Mouse (Mus musculus) spleen, adult 2 months (tissue): ENCODE results near the gene Etnk2. TPM values are rescaled to one million over a fixed set of nuclear protein-coding genes. Genes with fewer than 3 reads are reported as not detected.

ENCODE experiments used
- DNase-seq, 2 experiments: peaks; one replicate each; pipeline versions ENCODE4 v3.0.0 to v3.0.0-alpha.2; 2012 to 2021; ENCODE audit warnings: low spot score in 2 of 2, low read depth in 1 of 2
- H3K27ac ChIP-seq: fragments of 200-500 bp; 2 replicates; pipeline ENCODE4 v1.5.1; 2012; ENCODE audit warnings: low read length, inconsistent platforms; ENCODE audit not compliant: insufficient read depth
- H3K27me3 ChIP-seq: fragments of 200-500 bp; 2 replicates; pipeline ENCODE4 v1.6.1; 2012; ENCODE audit warnings: mild to moderate bottlenecking, moderate library complexity, low read length, inconsistent platforms; ENCODE audit not compliant: control insufficient read depth, insufficient read depth
- H3K36me3 ChIP-seq: fragments of 200-500 bp; 2 replicates; pipeline ENCODE4 v1.6.1; 2012; ENCODE audit warnings: mild to moderate bottlenecking, low read length, inconsistent platforms; ENCODE audit not compliant: control insufficient read depth, insufficient read depth
- H3K4me1 ChIP-seq: fragments of 200-500 bp; 2 replicates; pipeline ENCODE4 v1.6.1; 2011; ENCODE audit warnings: inconsistent platforms; ENCODE audit not compliant: control insufficient read depth, insufficient read depth, insufficient read length
- H3K4me3 ChIP-seq: fragments of 200-500 bp; 2 replicates; pipeline ENCODE4 v1.5.1; 2011; ENCODE audit warnings: mild to moderate bottlenecking, inconsistent platforms; ENCODE audit not compliant: insufficient read depth, insufficient read length; ENCODE audit errors: extremely low read depth
- CTCF ChIP-seq: fragments of 200-500 bp; IDR thresholded peaks from 2 replicates; pipeline ENCODE4 v1.5.1; 2011; ENCODE audit warnings: mild to moderate bottlenecking, inconsistent platforms; ENCODE audit not compliant: insufficient read depth, insufficient read length, insufficient replicate concordance; ENCODE audit errors: extremely low read depth
- POLR2A ChIP-seq: fragments of 200-500 bp; IDR thresholded peaks from 2 replicates; pipeline ENCODE4 v1.6.1; 2011; ENCODE audit warnings: low read depth, low read length, inconsistent platforms
- WGBS: fragments of 180-500 bp; shearing (Covaris S2); methylation state at CpG from one replicate; pipeline ENCODE4 v1.1.7; 2018; 5-methylcytosine and 5-hydroxymethylcytosine counted together
- polyA plus RNA-seq: library from polyadenylated mRNA; depleted of rRNA; stranded (reverse); fragments of >200 nt; gene quantifications from 2 replicates; pipeline ENCODE4 v1.2.3, GENCODE M21; 2012

Gene Etnk2
- polyA plus RNA-seq, 1 experiment: 0.20 TPM

- Histone ChIP-seq H3K4me1 (0 out of 2 replicates have a peak, but pooled peaks cover 3% of the 10 kb centered on the region), H3K36me3 (no peaks in the 10 kb centered on the region), H3K27me3 (no peaks in the 10 kb centered on the region), H3K27ac (no peak overlapping the region), H3K4me3 (no peak overlapping the region)
- peak in 1 of 2 experiments; percentile 27 for DNase-seq
- TF ChIP-seq POLR2A (no peak), CTCF (peak; percentile 16; the same call in 1 of the 2 replicates)
- WGBS: 61% methylated on average over 14 of the region's 14 CpGs
These were observed 17.1 kb downstream of the Etnk2 start for GRCm38 (mm10) chr1:133380347-133381065.

GRCm38 (mm10) chr1:133382008-133382407 is 18.6 kb downstream of the Etnk2 start:
- Histone ChIP-seq H3K27ac (no peak overlapping the region), H3K4me1 (peaks cover 7% of the 10 kb centered on the region; the same call in 1 of the 2 replicates), H3K27me3 (no peaks in the 10 kb centered on the region), H3K36me3 (no peaks in the 10 kb centered on the region), H3K4me3 (no peak overlapping the region)
- peak; percentile 95 for TF ChIP-seq CTCF
- TF ChIP-seq POLR2A: no peak
- WGBS: 12% methylated on average over 9 of the region's 9 CpGs
- DNase-seq: peak in 1 of 2 experiments; percentile 27

GRCm38 (mm10) chr1:133382552-133383155 is 19.3 kb downstream of the Etnk2 start:
- H3K4me1 ChIP-seq: peaks cover 7% of the 10 kb centered on the region; the same call in 1 of the 2 replicates
- H3K4me3 ChIP-seq: no peak overlapping the region
- no peak for DNase-seq
- no peak for TF ChIP-seq CTCF
- no peaks in the 10 kb centered on the region for H3K36me3 ChIP-seq
- H3K27ac ChIP-seq: no peak overlapping the region
- no peaks in the 10 kb centered on the region for H3K27me3 ChIP-seq
- WGBS: 76% methylated on average over 12 of the region's 12 CpGs

- DNase-seq: no peak
- Histone ChIP-seq H3K27ac (no peak overlapping the region), H3K4me3 (no peak overlapping the region), H3K4me1 (peaks cover 7% of the 10 kb centered on the region; the same call in 1 of the 2 replicates), H3K27me3 (no peaks in the 10 kb centered on the region), H3K36me3 (no peaks in the 10 kb centered on the region)
- TF ChIP-seq CTCF: no peak
- no peak for TF ChIP-seq POLR2A
- WGBS: 93% methylated on average over 14 of the region's 14 CpGs
These were observed 19.9 kb downstream of the Etnk2 start for GRCm38 (mm10) chr1:133383157-133383783.

- Histone ChIP-seq H3K36me3 (no peaks in the 10 kb centered on the region), H3K27ac (no peak overlapping the region), H3K4me1 (peaks cover 4% of the 10 kb centered on the region; the same call in 1 of the 2 replicates), H3K4me3 (no peak overlapping the region), H3K27me3 (no peaks in the 10 kb centered on the region)
- TF ChIP-seq CTCF (peak; percentile 72; the same call in 1 of the 2 replicates), POLR2A (no peak)
- WGBS: 42% methylated on average over 9 of the region's 9 CpGs
- DNase-seq: peak; percentile 25 to 67
These were observed 22.1 kb downstream of the Etnk2 start for GRCm38 (mm10) chr1:133385506-133385905.

- DNase-seq: no peak
- no peak overlapping the region for H3K4me3 ChIP-seq
- no peak overlapping the region for H3K27ac ChIP-seq
- WGBS: 89% methylated on average over 11 of the region's 11 CpGs
- peaks cover 4% of the 10 kb centered on the region; the same call in 1 of the 2 replicates for H3K4me1 ChIP-seq
- H3K27me3 ChIP-seq: no peaks in the 10 kb centered on the region
- TF ChIP-seq POLR2A (no peak), CTCF (no peak)
- H3K36me3 ChIP-seq: no peaks in the 10 kb centered on the region
These were observed 22.8 kb downstream of the Etnk2 start for GRCm38 (mm10) chr1:133386209-133386608.
